Mouse (Mus musculus): ENCODE results near the gene Efcab11.

GRCm38 (mm10) chr12:99815244-99815643 is 69.0 kb downstream of the Efcab11 start:
- TF ChIP-seq POLR2A (IDR thresholded peaks at IDR 0.05; ENCODE audit: control insufficient read depth in 1 of 2, insufficient read depth in 1 of 2, low read depth in 1 of 2, low read length in 2 of 2, poor library complexity in 1 of 2): no peak
- no peak for TF ChIP-seq CTCF (IDR thresholded peaks at IDR 0.05 in 2 of 3, conservative IDR thresholded peaks at IDR 0.05 in 1 of 3; ENCODE audit: control insufficient read depth in 1 of 3, insufficient read depth in 1 of 3, low read depth in 2 of 3, low read length in 3 of 3, poor library complexity in 1 of 3, severe bottlenecking in 1 of 3)
- no peak for TF ChIP-seq TCF12 (IDR thresholded peaks at IDR 0.05; ENCODE audit: low read depth, low read length)
- no peak for TF ChIP-seq E2F4 (IDR thresholded peaks at IDR 0.05; ENCODE audit: borderline replicate concordance, low read depth, low read length)
- no peak for TF ChIP-seq GATA1 (IDR thresholded peaks at IDR 0.05; ENCODE audit: low read depth, low read length)
- no peak for TF ChIP-seq SIN3A (IDR thresholded peaks at IDR 0.05; ENCODE audit: low read length)
